Mouse (Mus musculus): ENCODE measurements around the gene AF067063. TPM values are rescaled to one million over a fixed set of nuclear protein-coding genes. Genes with fewer than 3 reads are reported as not detected.

The AF067063 gene
- polyA plus RNA-seq, 1 experiment from 2014 or later = not detected

DNA sequence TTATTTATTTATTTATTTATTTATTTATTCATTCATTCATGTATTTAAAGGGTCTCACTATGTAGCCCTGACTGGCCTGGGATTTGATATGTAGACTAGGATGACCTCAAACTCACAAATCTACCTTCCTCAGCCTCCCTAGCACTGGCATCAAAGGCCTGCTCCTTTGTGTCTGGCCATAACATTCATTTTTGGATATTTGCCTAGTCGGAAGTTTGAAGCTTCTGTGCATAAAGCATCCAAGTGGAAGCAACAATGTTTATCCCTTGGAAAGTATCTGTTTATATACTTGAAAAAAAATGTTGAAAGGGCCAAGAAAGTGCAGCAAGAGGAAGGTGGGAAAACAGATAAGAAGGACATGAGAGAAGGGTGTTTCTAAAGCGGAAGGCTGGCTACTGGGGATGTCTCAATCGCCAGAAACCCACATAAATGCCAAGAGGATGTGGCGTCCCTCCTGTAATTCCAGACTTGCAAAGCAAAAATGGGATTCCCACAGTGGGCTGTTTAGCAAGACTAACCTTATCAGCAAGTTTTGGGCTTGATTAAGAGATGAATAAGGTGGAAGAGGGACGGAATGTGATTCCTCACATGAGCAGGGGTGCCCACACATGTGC, 37.1 kb downstream of the AF067063 start:
- 82% methylated on average over 5 of the region's 5 CpGs for WGBS
- Histone ChIP-seq H3K9me3 (no peaks in the 10 kb centered on the region), H3K4me1 (peaks cover 18% of the 10 kb centered on the region), H3K27ac (no peak overlapping the region), H3K9ac (no peak overlapping the region), H3K4me3 (replicated peaks) (no peak overlapping the region), H3K36me3 (replicated peaks) (peaks cover 8% of the 10 kb centered on the region), H3K27me3 (no peaks in the 10 kb centered on the region), H3K4me2 (no peak overlapping the region)
- ATAC-seq (ENCODE audit: low FRiP score) = no peak

DNA sequence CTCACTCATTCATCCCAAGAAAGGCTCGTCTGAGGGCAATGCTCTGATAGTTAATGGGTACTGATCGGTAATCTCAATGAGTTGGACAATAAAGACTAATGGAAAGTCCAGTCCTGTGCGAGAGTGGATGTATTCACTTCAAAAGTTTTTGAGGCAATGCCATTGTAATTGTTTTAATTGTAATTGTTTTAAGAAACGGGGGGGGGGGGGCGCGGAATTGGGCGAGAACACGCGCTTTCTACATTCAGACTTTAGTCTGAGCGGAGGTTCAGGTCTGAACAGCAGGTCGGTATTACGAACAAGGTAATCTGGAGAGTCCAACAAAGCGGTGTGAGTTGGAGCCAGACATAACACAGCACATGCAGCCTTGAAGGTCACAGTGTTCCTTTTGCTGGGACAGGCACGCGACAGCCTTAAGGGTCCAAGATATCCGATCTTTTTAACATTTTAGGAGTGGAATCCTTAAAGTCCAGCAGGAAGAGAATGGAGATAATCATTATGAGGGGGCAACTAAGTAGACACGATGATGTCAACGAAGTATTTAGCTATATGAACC, 38.4 kb downstream of the AF067063 start:
- Histone ChIP-seq H3K36me3 (replicated peaks) (peaks cover 20% of the 10 kb centered on the region), H3K9me3 (no peaks in the 10 kb centered on the region), H3K4me3 (replicated peaks) (peak overlapping the region; percentile 87), H3K4me2 (peak overlapping the region; percentile 69), H3K27ac (peak overlapping the region; percentile 96), H3K9ac (peak overlapping the region; percentile 96), H3K27me3 (no peaks in the 10 kb centered on the region), H3K4me1 (peaks cover 18% of the 10 kb centered on the region)
- 5% methylated on average over 18 of the region's 18 CpGs for WGBS
- no peak for ATAC-seq (ENCODE audit: low FRiP score)

DNA sequence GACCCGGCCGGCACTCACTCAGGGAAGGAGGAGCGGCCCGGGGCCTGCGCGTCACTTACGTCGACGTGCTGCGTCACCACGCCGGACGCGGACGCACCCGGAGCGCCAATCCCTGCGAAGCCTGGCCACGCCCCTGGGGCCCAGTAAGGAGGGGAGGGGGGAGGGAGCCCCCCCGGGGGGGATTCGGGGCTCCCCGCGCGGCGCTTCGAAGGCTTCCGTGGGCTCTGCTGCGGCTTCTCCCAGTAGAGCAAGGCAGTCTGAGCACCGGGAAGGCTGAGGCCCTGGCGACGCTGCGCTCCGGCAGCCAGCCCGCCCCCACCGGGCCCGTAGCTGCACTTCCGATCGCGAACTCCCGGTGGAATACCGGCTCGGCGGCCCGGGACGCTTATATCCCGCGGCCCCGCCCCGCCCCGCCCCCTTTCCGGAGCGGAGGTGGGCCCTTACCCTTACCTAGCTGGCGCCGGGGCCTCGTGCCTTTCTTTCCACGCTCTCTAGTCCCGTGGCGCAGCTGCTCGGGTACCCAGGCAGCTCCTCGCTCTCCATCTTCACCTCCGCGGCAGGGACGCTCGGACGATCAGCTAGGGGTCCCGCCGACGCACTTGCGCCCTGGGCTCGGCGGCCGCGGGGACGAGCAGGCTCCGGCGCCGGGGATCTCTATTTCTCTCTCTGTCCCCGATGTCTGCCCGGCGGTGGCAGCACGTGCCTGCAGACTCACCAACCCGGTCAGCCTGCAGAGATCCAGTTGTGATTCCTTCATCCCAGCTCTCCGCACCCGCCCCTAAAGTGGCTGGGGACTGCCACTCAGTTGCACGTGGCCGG, 39.0 kb downstream of the AF067063 start, which contains the start of gene Zfp131:
Zfp131 (minus strand) TSS at position 129 of the 819 bp plus-strand sequence.
- no peaks in the 10 kb centered on the region for H3K27me3 ChIP-seq
- peak within 1 kb of the TSS; percentile 96 for H3K27ac ChIP-seq
- H3K4me1 ChIP-seq = peaks cover 18% of the 10 kb centered on the region
- no peaks in the 10 kb centered on the region for H3K9me3 ChIP-seq
- H3K9ac ChIP-seq = peak within 1 kb of the TSS; percentile 96
- peak within 1 kb of the TSS; percentile 87 for H3K4me3 ChIP-seq (replicated peaks)
- peaks cover 23% of the 10 kb centered on the region for H3K36me3 ChIP-seq (replicated peaks)
- ATAC-seq (ENCODE audit: low FRiP score) = peak; percentile 98
- under 1% methylated on average over 65 of the region's 86 CpGs for WGBS
- H3K4me2 ChIP-seq = peak within 1 kb of the TSS; percentile 69

DNA sequence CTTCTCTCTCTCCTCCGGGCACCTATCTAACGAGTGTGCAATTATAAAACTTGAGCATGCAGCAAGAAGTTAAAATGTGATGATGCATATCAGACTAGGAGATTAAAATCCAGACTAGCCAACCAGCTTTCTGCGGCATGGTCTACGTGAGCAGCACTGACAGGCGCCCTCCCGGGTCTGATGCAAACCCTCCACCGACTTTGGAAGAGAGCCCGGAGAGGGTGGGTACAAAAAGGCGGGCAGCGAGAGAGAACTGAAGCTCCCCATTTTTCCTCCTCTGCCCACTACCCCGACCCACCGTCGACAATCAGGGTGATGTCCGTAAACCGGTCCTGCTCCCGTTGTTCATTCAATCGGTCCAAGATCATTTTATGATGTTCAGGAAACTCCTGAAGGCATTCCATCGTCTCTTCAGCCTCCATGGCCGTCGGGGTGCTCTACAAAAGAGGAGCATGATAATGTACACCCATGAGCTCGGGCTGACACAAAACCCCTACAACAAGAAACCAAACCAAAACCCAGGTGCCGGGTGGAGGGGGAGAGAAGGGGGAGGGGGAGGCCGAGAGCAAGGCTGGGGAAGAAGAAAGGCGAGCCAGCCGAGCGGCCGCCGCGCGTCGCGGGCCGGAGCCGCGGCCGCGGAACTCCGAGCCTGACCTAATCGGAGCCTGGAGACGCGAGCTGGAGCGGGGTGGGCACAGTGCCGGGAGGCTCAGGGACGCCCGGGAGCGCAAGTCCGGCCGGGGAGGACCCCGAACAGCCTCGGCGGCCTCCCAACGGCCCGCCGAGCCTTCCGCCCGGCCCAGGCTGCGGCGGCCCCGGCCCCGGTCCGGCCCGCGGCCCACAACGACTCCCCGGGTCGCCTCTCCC, 39.9 kb downstream of the AF067063 start:
- Histone ChIP-seq H3K4me1 (peaks cover 18% of the 10 kb centered on the region), H3K27ac (peak overlapping the region; percentile 96), H3K4me3 (replicated peaks) (peak overlapping the region; percentile 87), H3K36me3 (replicated peaks) (peaks cover 32% of the 10 kb centered on the region), H3K27me3 (no peaks in the 10 kb centered on the region), H3K9me3 (no peaks in the 10 kb centered on the region), H3K4me2 (peak overlapping the region; percentile 69), H3K9ac (peak overlapping the region; percentile 96)
- ATAC-seq (ENCODE audit: low FRiP score) = peak; percentile 74
- 1% methylated on average over 63 of the region's 66 CpGs for WGBS

DNA sequence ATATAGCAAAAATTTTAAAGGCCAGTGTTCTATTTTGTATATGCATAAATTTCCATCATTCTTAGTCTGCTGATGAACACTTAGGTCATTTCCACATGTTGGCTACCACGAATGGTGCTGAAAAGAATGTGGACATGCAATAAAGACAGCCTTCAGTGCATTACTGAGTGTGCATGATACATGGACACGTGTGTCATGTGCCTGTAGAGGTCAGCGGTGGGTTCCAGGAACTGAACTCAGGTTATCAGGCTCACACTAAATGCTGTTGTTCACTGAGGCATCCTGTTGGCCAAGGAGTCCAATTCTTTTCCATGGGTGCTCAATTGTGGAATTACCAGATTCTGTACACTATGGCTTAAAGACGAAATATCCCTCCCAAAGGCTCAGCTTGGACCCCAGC, 46.4 kb downstream of the AF067063 start:
- WGBS = 85% methylated on average over 4 of the region's 4 CpGs
- peaks cover 78% of the 10 kb centered on the region for H3K36me3 ChIP-seq (replicated peaks)

More for the DNA sequence above, 46.4 kb downstream of the AF067063 start:
- no peak for ATAC-seq (ENCODE audit: low FRiP score)
- H3K9me3 ChIP-seq = no peaks in the 10 kb centered on the region
- no peak overlapping the region for H3K4me2 ChIP-seq
- no peak overlapping the region for H3K4me3 ChIP-seq (replicated peaks)
- no peak overlapping the region for H3K27ac ChIP-seq
- H3K27me3 ChIP-seq = no peaks in the 10 kb centered on the region
- H3K4me1 ChIP-seq = peaks cover 2% of the 10 kb centered on the region; the same call in 1 of the 2 replicates
- H3K9ac ChIP-seq = no peak overlapping the region

Other genes with a start within 250 kb of the AF067063 start
- gene Ccl28, start 206.4 kb downstream of the AF067063 start, polyA plus RNA-seq (2016; fragmentation: Nextera tagmentation; extraction: Ambion mirVana) = 0.09 and 0.28 TPM in 2 replicates
- gene Hmgcs1, start 139.8 kb downstream of the AF067063 start, polyA plus RNA-seq (2016; fragmentation: Nextera tagmentation; extraction: Ambion mirVana) = 399 and 410 TPM in 2 replicates
- gene Nim1k, start 74.3 kb downstream of the AF067063 start, polyA plus RNA-seq (2016; fragmentation: Nextera tagmentation; extraction: Ambion mirVana) = 4.1 and 4.8 TPM in 2 replicates
- 56.5 and 57.7 TPM in 2 replicates for gene Zfp131, start 39.3 kb downstream of the AF067063 start, polyA plus RNA-seq (2016; fragmentation: Nextera tagmentation; extraction: Ambion mirVana)
- not detected in 2 replicates for gene D13Ertd608e, start 5.8 kb upstream of the AF067063 start, polyA plus RNA-seq (2016; fragmentation: Nextera tagmentation; extraction: Ambion mirVana)
- not detected in 2 replicates for gene Tcstv1, start 64.6 kb upstream of the AF067063 start, polyA plus RNA-seq (2016; fragmentation: Nextera tagmentation; extraction: Ambion mirVana)
- gene Gm21761, start 99.1 kb upstream of the AF067063 start, polyA plus RNA-seq (2016; fragmentation: Nextera tagmentation; extraction: Ambion mirVana) = not detected in 2 replicates
- not detected in 2 replicates for gene B020031M17Rik, start 120.6 kb upstream of the AF067063 start, polyA plus RNA-seq (2016; fragmentation: Nextera tagmentation; extraction: Ambion mirVana)
- not detected in 2 replicates for gene Gm36079, start 196.8 kb upstream of the AF067063 start, polyA plus RNA-seq (2016; fragmentation: Nextera tagmentation; extraction: Ambion mirVana)
- not detected in 2 replicates for gene Gm21188, start 222.0 kb upstream of the AF067063 start, polyA plus RNA-seq (2016; fragmentation: Nextera tagmentation; extraction: Ambion mirVana)

All from forebrain, embryonic 12.5 days (tissue).